Mouse (Mus musculus) kidney, adult 2 months (tissue): ENCODE results near the gene Draxin. TPM values are rescaled to one million over a fixed set of nuclear protein-coding genes. Genes with fewer than 3 reads are reported as not detected.
A peak's percentile ranks its signal among the peaks of the same experiment; 100 is the strongest.

Source experiments
- DNase-seq: peaks from one replicate; pipeline ENCODE4 v3.0.0; 2021
- H3K27ac ChIP-seq: fragments of 200-500 bp; 2 replicates; pipeline ENCODE4 v1.5.1; 2012; ENCODE audit warnings: low read depth, low read length, control low read depth, inconsistent platforms; ENCODE audit not compliant: insufficient read depth
- H3K27me3 ChIP-seq: fragments of 200-500 bp; replicated peaks from 2 replicates; pipeline ENCODE4 v1.6.1; 2012; ENCODE audit warnings: mild to moderate bottlenecking, moderate library complexity, low read length, inconsistent platforms; ENCODE audit not compliant: control insufficient read depth, insufficient read depth
- H3K36me3 ChIP-seq: fragments of 200-500 bp; 2 replicates; pipeline ENCODE4 v1.6.1; 2012; ENCODE audit warnings: mild to moderate bottlenecking, moderate library complexity, low read length, inconsistent platforms; ENCODE audit not compliant: control insufficient read depth, insufficient read depth
- H3K4me1 ChIP-seq: fragments of 200-500 bp; 2 replicates; pipeline ENCODE4 v1.6.1; 2011; ENCODE audit warnings: low read length; ENCODE audit not compliant: control insufficient read depth, insufficient read depth
- H3K4me3 ChIP-seq: fragments of 200-500 bp; 2 replicates; pipeline ENCODE4 v1.5.1; 2011; ENCODE audit warnings: mild to moderate bottlenecking, low read depth, low read length, control low read depth; ENCODE audit not compliant: insufficient read depth
- CTCF ChIP-seq: fragments of 200-500 bp; conservative IDR thresholded peaks from 2 replicates; pipeline ENCODE4 v1.5.1; 2011; ENCODE audit warnings: low read depth, mild to moderate bottlenecking, control low read depth, low read length, moderate library complexity, mixed read lengths; ENCODE audit not compliant: insufficient read depth, insufficient read length
- POLR2A ChIP-seq: fragments of 200-500 bp; IDR thresholded peaks from one replicate; pipeline ENCODE4 v1.6.1; 2011; ENCODE audit warnings: low read depth, low read length, control low read depth
- WGBS: fragments of 180-500 bp; shearing (Covaris S2); methylation state at CpG from one replicate; pipeline ENCODE4 v1.1.7; 2018; 5-methylcytosine and 5-hydroxymethylcytosine counted together
- polyA plus RNA-seq: library from polyadenylated mRNA; depleted of rRNA; stranded (reverse); fragments of >200 nt; gene quantifications from 2 replicates; pipeline ENCODE4 v1.2.3, GENCODE M21; 2012

The Draxin gene
- polyA plus RNA-seq, 1 experiment: 0.11 TPM

GRCm38 (mm10) chr4:148091181-148091580, 39.3 kb downstream of the Draxin start:
- H3K4me3 ChIP-seq: no peak overlapping the region
- H3K36me3 ChIP-seq: no peaks in the 10 kb centered on the region
- peaks cover 5% of the 10 kb centered on the region; the same call in 1 of the 2 replicates for H3K4me1 ChIP-seq
- TF ChIP-seq CTCF: no peak
- DNase-seq: no peak
- WGBS: 98% methylated on average over 1 of the region's 1 CpGs
- H3K27ac ChIP-seq: no peak overlapping the region
- H3K27me3 ChIP-seq: no peaks in the 10 kb centered on the region

GRCm38 (mm10) chr4:148089166-148089565, 41.3 kb downstream of the Draxin start:
- no peak overlapping the region for H3K4me3 ChIP-seq
- H3K27me3 ChIP-seq: no peaks in the 10 kb centered on the region
- no peak overlapping the region for H3K27ac ChIP-seq
- no peaks in the 10 kb centered on the region for H3K36me3 ChIP-seq
- no peak for DNase-seq
- no peak for TF ChIP-seq CTCF
- no peak for TF ChIP-seq POLR2A
- 92% methylated on average over 4 of the region's 4 CpGs for WGBS
- peaks cover 14% of the 10 kb centered on the region; the same call in 1 of the 2 replicates for H3K4me1 ChIP-seq

GRCm38 (mm10) chr4:148087907-148088527, 42.5 kb downstream of the Draxin start, which contains the start of gene Agtrap:
Agtrap (minus strand) TSS chr4:148088031.
- H3K27me3 ChIP-seq: no peaks in the 10 kb centered on the region
- peaks cover 26% of the 10 kb centered on the region for H3K4me1 ChIP-seq
- DNase-seq: peak; percentile 98
- peak within 1 kb of the TSS; percentile 57 for H3K27ac ChIP-seq
- TF ChIP-seq CTCF: no peak
- peak; percentile 15 for TF ChIP-seq POLR2A
- H3K36me3 ChIP-seq: no peaks in the 10 kb centered on the region
- peak within 1 kb of the TSS; percentile 70 for H3K4me3 ChIP-seq
- WGBS: 6% methylated on average over 34 of the region's 34 CpGs

GRCm38 (mm10) chr4:148087091-148087906, 43.2 kb downstream of the Draxin start:
- WGBS: 3% methylated on average over 30 of the region's 30 CpGs
- peaks cover 32% of the 10 kb centered on the region for H3K4me1 ChIP-seq
- no peaks in the 10 kb centered on the region for H3K27me3 ChIP-seq
- peak overlapping the region; percentile 57 for H3K27ac ChIP-seq
- DNase-seq: peak; percentile 78
- no peaks in the 10 kb centered on the region for H3K36me3 ChIP-seq
- H3K4me3 ChIP-seq: peak overlapping the region; percentile 70
- TF ChIP-seq POLR2A (no peak), CTCF (no peak)

GRCm38 (mm10) chr4:148085907-148086305, 44.6 kb downstream of the Draxin start:
- 74% methylated on average over 3 of the region's 3 CpGs for WGBS
- H3K36me3 ChIP-seq: no peaks in the 10 kb centered on the region
- TF ChIP-seq CTCF (no peak), POLR2A (no peak)
- no peak overlapping the region for H3K4me3 ChIP-seq
- no peak for DNase-seq
- H3K27ac ChIP-seq: no peak overlapping the region
- peaks cover 32% of the 10 kb centered on the region for H3K4me1 ChIP-seq
- no peaks in the 10 kb centered on the region for H3K27me3 ChIP-seq

GRCm38 (mm10) chr4:148085131-148085906, 45.2 kb downstream of the Draxin start:
- Histone ChIP-seq H3K36me3 (no peaks in the 10 kb centered on the region), H3K4me3 (no peak overlapping the region), H3K4me1 (peaks cover 32% of the 10 kb centered on the region), H3K27ac (peak overlapping the region; percentile 60), H3K27me3 (no peaks in the 10 kb centered on the region)
- DNase-seq: peak; percentile 77
- TF ChIP-seq POLR2A: no peak
- no peak for TF ChIP-seq CTCF
- 43% methylated on average over 10 of the region's 10 CpGs for WGBS

- no peaks in the 10 kb centered on the region for H3K27me3 ChIP-seq
- TF ChIP-seq POLR2A (no peak), CTCF (no peak)
- H3K27ac ChIP-seq: no peak overlapping the region
- no peaks in the 10 kb centered on the region for H3K36me3 ChIP-seq
- H3K4me1 ChIP-seq: peaks cover 32% of the 10 kb centered on the region
- WGBS: 11% methylated on average over 8 of the region's 8 CpGs
- no peak overlapping the region for H3K4me3 ChIP-seq
- DNase-seq: peak; percentile 88
These were observed 46.2 kb downstream of the Draxin start for GRCm38 (mm10) chr4:148084261-148084714.
